Mouse (Mus musculus) spleen, adult 2 months (tissue): Measurements from ENCODE around the gene F11.

Experiments
- CTCF ChIP-seq: fragments of 200-500 bp; IDR thresholded peaks from 2 replicates; pipeline ENCODE4 v1.5.1; 2011; ENCODE audit warnings: mild to moderate bottlenecking, inconsistent platforms; ENCODE audit not compliant: insufficient read depth, insufficient read length, insufficient replicate concordance; ENCODE audit errors: extremely low read depth
- POLR2A ChIP-seq: fragments of 200-500 bp; IDR thresholded peaks from 2 replicates; pipeline ENCODE4 v1.6.1; 2011; ENCODE audit warnings: low read depth, low read length, inconsistent platforms

- TF ChIP-seq CTCF (no peak), POLR2A (no peak)
Measured at GRCm38 (mm10) chr8:45239363-45239762, 22.5 kb downstream of the F11 start.
